Mouse (Mus musculus): ENCODE results near the gene Dtx3.

Gene Dtx3

DNA sequence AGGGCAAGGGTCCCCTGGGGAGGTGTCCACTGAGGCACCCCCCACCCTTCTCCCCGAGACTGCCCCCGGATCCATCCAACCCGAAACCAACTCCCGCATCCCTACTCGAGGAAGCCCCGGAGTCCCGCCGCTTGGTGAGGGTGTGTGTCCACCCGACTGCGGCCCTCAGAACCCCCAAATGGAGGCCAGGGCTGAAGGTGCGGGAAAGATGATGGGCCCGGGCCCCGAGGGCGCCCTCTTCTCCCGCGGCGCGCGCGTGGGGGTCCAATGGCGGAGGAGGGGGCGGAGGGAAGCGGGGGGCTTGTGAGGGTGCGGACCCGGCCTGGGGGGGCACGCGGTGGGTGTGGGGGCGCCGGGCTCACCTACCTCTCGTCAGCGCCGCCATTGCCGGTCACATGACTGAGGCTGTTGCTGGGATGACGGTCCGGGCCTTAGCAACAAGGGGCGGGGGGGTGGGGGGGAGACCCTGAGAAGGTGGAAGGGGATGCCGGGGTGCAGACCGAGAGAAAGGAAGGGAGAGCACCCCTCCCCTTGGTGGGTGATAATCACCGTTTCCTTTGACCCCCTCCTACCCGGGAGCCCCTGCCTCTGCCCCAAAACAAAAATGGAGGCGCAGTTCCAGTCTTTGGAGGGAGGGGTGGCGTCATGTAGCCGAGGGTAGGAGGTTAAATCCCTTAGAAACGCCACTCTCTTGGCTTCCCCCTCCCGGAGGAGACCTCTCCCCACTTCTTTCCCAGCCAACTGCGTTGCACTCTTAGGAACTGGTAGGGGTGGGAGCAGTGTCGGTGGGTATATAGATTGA, at the start of gene Dtx3:
Gene Dtx3 (minus strand): TSS at position 401 of the 802 bp plus-strand sequence.
- peak; percentile 75 for DNase-seq (ENCODE audit: extremely low spot score, low spot score)

DNA sequence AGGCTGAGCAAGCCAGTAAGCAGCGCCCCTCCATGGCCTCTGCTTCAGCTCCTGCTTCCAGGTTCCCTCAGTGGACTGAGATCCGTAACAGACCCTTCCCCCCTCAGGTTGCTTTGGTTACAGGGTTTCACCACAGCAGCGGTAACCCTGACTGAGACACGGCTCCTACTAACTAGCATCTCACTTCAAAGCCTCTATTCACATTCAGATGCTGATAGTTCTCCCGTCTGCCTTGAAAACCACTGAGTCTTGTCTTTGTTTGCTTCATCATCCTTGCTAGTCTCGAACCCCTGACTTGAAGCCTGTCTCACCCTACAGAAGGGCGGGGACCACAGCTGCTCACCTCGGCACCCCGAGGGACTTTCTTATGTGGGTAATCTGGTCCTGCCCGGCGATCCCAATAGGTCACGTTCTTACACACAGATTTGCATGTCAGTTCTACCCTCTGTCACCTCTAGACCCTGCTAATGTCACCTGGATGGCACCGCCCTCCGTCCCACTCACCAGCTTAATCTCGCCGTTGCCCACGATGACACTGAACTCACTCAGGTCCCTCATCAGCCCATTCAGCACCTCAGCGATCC, 42.8 kb upstream of the Dtx3 start:
- no peak for DNase-seq (ENCODE audit: extremely low spot score, low spot score)

DNA sequence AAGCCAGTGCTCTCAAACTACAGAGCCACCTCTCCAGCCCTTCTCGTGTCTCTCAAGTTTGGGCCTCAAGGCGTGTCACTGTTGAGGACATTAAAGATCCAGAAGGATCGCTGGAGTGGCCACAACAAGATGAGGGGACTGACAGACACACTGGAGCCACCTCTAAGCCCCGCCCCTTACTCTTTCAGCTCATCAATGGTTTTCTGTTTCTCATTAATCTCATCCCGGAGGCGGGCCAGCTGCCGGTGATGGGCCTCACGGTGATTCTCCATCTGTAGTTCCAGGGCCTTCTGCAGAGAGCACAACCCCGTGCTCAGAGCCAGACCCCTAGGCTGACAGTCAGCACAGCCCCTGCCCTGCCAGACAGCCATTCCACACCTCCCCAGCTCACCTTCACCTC, 41.0 kb upstream of the Dtx3 start:
- DNase-seq (ENCODE audit: extremely low spot score, low spot score): no peak

DNA sequence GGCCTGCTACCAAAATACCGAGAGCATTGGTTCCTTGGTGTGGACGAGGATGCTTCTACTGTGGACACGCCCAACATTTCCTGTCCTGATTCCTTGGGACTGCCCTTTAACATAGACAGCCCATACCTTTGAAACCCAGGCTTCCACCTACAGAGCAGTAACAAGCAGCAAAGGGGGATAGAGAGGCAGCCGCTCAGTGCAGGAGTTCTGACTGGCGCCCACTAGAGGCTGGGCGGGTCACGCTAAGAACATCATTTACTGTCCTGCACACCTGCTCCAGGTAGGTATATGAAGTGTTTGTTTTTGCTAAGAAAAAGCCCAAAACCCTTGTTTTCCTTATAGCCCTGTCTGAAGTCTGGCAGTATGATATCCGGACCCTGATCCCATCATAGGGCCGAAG, 37.6 kb upstream of the Dtx3 start:
- no peak for DNase-seq (ENCODE audit: extremely low spot score, low spot score)

DNA sequence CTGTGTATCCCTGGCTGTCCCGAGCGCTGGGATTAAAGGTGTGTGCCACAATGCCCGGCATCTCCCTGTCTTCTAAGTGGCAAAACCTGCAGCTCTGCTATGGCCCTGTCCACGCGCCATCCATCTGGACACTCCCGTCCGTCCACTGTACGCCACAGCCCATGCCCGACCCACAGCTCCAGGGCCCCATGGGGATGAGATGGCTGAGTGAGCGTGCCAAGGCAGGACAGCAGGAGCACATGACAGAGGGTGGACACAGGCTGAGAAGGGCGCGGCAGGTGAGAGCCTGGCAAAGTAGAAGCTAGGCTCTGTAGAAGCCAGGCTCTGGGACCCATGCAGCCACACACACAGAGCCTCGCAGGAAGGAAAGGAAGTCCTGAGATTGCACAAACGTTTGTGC, 36.2 kb upstream of the Dtx3 start:
- no peak for DNase-seq (ENCODE audit: extremely low spot score, low spot score)

DNA sequence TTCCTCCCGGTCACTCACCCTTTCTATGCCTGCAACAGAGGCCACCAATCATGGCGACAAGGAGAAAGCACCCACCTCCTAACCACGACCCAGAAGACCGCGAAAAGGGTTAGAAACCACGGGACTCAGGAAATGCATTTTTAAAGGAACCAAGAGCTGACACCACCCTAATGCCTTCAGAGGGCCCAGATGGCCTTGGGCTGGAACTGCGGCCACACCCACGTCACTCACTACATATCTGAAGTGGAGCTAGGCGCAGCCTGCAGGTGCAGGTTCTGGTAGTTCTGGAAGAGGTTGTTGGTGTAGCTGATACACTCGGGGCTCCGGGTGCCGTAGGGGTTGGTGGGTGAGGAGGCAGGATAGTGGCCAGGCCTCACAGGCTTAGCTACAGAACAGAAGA, 35.2 kb upstream of the Dtx3 start:
- DNase-seq (ENCODE audit: extremely low spot score, low spot score): no peak

DNA sequence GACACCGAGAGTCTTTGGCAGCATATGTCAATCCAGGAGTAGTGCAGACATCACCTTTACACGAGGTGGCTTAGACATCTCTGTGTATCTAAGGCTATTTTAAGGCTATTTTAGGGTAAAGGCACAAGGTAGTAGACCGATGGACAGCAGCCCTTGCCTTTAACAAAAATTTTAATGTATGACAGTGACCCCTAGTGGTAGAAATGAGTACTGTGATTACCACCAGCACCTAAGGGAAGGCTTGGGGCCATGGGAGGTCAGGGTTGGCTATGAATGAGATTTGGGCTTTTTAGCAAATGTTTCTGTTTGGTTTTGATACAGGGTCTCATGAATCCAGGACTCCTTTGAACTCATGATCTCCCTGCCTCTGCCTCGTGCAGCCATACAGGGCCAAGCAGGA, 33.4 kb upstream of the Dtx3 start:
- DNase-seq (ENCODE audit: extremely low spot score, low spot score): peak; percentile 36

DNA sequence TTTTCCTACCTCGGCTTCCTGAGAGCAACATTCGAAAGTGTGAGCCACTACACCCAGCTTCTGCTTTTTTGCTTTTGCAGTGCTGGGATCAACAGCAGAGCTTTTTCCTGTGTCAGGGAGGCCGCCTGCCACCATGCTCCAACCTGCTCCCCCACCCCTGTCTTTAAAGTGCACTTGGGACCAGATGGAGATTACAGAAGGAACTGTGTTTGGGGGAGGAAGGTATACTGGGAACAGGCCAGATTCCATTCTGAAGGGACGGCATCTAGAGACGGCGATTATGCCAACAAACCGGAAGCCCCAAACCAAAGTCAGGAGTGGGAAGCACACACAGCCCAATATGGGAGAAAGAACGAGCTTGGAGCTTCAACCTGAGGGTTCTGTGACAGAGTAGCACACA, 31.6 kb upstream of the Dtx3 start:
- no peak for DNase-seq (ENCODE audit: extremely low spot score, low spot score)

DNA sequence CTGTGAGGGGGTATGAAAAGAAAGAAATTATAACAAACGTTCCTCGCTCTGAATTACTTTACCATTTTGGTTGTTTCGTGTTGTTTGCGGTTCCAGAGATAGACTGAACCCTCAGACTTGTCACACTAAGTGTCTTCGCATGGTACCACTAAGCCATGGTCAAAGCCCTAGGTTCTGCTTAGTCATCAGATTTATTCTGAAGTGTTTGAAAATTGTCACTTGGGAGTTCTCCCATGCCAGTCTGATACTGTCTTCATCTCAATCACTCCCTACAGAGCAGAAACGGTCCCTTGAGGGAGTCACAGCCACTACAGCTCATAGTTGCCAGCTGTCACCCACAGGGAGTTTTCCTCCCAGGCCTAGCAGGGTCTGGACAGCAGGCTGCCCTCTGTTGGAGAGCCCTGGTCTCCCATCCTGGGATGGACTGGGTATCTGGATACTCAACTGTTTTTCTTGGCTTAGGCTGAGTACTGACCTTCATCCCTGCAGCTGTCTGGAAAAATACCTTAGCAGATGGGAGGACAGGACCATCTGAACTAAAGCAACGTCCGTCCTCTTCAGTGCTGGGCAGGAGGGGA, 30.9 kb upstream of the Dtx3 start:
- DNase-seq (ENCODE audit: extremely low spot score, low spot score): no peak

DNA sequence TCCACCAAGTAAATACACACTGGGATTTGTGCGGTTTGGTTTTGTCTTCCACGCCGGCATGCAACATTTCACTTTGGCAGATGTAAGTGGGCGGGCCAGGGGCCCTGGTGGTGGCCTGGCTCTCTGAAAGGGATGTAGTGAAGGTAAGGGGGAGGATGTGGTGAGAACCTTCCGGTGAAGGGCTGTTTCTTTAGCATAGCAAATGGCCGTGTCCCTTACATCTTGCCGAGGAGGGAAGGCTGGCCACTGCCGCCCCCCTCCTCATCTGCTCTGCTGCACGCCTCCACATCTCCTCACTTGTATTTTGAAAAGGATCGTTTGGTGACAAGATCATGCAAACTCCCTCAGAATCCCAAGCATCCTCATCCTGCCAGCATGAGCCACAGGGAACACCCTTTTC, 30.2 kb upstream of the Dtx3 start:
- no peak for DNase-seq (ENCODE audit: extremely low spot score, low spot score)

DNA sequence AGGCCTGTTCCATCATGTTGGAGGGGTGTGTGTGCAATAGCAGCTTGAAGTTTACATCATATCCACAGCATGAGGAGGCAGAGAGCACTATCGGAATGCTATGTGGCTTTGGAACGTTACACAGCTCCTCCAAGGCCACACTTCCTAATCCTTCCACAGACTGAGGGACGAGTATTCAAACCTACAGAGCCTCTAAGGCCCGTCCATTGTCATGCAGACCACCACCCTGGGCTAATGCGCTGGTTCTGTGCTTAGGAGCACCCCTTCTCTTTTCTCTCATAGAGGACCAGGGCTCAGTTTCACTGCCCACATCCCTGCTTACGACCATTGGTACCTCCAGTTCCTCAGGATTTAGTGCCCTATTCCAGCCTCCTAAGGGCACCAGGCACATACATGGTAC, 29.7 kb upstream of the Dtx3 start:
- DNase-seq (ENCODE audit: extremely low spot score, low spot score): no peak

DNA sequence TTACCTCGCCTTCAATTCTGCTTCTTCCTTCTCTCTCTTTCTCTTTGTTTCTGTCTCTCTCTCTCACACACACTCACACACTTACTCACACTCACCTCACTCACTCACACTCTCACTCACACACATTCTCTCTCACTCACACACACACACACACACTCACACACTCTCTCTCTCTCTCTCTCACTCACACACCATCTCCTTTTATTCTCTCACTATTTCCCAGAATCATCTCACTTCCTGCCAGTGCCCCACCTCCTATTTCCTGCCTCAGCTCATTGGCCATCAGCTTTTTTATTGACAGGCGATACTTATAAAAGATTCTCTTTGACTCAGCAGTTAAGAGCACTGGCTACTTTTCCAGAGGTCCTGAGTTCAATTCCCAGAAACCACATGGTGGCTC, 22.8 kb upstream of the Dtx3 start:
- DNase-seq (ENCODE audit: extremely low spot score, low spot score): no peak

DNA sequence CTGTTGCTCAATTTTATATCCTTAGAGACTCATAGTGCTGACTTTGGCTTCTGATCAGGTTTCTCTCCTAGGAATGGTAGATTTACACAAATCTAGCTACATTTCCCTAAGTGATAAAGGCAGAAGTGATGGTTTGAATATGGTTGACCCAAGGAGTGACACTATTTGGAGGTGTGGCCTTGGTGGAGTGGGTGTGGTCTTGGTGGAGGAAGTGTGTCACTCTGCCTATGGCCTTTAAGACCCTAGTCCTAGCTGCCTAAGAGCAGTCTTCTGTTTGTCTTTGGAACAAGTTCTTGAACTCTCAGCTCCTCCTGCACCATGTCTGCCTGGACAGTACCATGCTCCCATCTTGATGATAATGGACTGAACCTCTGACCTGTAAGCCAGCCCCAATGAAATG, 21.6 kb upstream of the Dtx3 start:
- no peak for DNase-seq (ENCODE audit: extremely low spot score, low spot score)

DNA sequence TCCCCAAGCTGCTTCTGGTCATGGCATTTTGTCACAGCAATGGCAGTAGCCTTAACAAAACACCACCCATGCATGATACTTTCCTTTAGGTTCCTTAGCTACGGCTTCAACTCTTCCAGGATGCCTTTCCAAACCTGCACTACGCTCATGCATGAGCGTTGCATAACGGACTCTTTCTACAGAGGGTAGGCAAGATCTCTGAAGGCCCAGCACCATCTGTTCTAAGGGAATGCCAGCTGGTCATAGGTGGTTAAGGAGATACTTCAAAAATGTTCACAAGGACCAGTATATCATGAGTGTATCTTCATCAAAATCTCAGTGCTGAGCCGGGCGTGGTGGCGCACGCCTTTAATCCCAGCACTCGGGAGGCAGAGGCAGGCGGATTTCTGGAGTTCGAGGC, 20.9 kb upstream of the Dtx3 start:
- no peak for DNase-seq (ENCODE audit: extremely low spot score, low spot score)

DNA sequence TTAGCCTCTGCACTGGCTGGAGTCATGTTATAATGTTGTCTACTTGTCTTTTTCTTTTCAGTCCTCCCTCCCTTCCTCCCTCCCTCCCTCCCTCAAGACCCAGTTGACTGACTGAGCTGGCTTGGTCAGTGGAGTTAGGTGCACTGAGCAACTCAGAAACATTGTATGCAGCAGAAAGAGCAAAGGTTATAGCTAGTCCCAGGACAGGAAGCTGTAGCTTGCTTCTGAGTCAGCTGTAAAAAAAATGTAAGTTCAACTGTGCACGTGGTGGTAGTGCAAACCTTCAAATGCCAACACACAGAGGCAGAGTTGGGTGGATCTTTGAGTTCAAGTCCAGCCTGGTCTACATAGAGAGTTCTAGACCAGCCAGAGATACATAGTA, 18.9 kb upstream of the Dtx3 start:
- DNase-seq (ENCODE audit: extremely low spot score, low spot score): no peak

DNA sequence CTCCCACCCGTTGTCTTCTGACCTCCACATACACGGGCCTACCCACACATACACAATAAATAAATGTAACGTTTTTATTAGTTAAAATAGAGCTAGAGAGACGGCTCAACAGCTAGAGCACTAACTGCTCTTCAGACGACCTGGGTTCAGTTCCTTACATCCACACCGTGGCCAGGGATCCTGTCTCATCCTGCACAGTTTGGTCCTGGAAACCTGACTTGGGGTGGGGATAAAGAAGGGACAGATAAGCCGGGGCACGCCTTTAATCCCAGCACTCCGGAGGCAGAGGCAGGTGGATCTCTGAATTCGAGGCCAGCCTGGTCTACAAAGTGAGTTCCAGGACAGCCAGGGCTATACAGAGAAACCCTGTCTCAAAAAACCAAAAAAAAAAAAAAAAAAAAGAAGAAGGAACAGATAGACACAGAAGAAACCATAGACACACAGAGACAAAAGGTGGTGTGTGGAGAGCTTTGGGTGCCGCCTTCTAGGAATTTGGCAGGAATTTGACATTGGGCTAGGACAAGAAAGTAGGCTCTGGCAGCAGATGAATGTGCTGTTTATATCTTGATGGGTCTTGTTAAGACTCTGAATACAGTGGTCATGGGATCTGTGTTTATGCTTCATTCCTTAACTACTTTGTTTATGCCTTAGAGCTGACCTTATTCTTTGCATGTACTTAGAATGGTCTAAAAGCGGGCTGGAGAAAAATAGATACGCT, 18.3 kb upstream of the Dtx3 start:
- DNase-seq (ENCODE audit: extremely low spot score, low spot score): no peak

DNA sequence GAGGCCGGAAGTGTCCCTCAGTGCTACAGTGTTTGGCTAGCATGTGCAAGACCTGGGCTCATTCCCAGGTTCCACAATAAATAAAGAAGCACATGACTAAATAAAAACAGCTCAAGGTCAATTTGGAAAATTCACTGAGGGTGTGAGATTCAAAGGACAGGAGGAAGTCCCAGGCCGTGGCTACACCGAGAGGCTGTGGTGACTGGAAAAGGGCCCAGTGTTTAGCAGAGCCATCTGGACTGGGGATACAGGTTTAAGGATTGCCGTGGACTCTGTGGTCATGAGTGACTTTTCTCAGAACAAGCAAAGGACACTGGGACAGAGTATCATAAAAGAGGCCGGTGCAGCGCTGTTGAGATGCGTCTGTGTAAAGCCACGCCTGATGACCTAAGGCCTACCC, 17.7 kb upstream of the Dtx3 start:
- DNase-seq (ENCODE audit: extremely low spot score, low spot score): no peak

DNA sequence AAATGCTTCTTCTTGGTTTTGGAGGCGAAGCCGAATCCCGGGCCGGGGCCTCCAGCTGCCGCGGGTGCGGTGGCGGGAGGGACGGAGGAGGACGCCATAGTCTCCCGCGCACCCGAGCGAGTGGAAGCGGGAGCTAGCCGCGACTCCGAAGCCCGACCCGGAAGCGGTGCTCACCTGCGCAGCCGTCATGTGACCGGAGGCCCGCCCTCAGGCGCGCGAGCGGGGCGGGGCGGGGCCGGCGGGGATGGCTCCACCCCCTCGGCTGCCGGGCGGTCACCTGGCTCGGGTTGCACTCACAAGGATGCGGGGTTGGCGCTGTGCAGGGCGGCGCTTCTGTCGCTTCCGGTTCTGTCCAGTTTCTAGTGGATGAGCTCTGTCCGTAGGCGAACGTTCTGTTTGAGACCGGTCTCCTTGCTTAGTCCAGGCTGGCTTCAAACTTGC, 15.9 kb upstream of the Dtx3 start, which contains the start of gene Pip4k2c:
Gene Pip4k2c (minus strand): TSS at position 172 of the 441 bp plus-strand sequence.
- peak; percentile 89 for DNase-seq (ENCODE audit: extremely low spot score, low spot score)

DNA sequence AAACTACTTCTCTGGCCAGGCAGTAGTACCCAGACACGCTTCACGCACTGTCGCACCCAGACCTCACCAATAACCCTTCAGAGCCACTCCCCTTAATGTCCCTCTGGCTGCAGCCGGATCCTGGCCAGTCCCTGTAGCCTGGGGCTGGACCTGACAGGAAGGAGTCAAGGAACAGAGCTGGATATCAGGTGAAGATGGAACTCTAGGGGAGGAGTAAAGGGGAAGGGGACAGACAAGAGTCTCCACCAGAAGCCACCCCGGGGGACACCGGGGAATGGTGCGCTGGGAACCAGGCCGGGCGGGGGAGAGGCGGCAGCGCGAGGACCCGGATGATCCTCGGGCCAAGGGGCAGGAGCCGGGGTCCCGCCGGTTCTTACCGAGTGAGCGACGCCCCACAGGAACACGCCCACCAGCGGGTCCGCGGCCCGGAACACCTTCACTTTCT, 15.5 kb upstream of the Dtx3 start:
- no peak for DNase-seq (ENCODE audit: extremely low spot score, low spot score)

DNA sequence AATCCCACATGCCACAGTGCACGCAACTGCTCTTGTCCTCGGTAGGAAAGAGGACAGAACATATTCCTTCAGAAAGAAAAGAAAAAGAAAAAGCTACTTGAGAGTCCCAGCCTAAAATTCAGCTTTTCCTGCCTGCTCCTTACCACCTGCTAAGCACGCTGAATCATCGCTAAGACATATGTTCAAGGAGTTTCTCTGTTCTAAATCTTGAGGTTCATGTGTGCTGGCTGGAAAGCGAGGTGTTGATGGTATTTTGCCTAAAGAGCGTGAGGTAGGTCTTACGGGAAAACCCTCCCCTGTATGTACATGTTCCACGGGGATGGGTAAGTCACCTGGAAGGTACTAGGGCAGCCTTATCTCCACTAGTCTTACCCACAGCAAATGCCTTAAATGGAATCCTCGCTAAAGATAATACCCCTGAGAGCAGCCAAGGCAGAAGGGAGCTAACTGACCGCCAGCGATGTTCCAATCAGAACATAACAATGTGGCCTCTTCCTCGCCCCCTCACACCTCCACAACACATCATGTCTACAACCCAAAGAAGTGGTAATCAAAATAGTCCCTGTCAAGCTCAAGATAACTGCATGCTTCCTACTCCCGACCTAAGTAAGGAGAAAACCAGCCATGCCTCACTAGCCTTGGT, 14.5 kb upstream of the Dtx3 start:
- no peak for DNase-seq (ENCODE audit: extremely low spot score, low spot score)

DNA sequence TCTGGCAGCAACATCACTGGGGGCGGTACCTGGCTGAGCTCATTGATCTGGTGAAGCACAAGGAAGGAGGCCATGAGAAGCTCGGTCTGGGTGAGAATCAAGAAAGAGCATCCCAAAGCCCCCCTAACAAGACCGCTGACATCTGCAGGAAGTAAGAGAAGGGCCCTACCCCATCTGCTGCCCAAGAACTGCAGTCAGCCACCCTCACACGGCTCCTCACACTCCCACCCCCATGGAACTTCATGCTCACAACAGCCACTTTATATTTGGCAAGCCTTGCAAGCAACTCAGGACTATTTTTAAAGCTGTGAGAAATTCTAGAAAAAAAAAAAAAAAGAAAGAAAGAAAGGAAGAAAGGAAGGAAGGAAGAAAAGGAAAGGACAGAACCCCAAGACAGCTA, 13.4 kb upstream of the Dtx3 start:
- no peak for DNase-seq (ENCODE audit: extremely low spot score, low spot score)

DNA sequence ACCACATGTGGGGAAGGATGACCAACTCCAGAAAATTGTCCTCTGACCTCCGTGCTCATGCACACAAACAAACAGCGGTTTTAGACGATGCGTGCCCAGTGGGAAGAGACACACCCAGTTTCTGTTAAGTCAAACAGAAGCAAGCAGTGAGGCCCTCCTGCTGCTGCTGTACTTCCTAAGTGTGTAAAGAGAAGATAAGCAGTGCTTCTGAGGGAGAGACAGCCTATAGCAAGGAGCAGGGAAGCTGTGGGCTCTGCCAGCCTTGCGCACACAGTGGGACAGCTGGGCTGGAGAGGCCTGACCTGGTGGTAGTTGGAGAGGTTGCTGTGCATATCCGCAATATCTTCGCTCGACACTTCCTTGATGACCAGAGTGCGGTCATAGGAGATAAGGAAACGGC, 9.8 kb upstream of the Dtx3 start:
- DNase-seq (ENCODE audit: extremely low spot score, low spot score): no peak
